Mouse (Mus musculus) erythroid progenitor cell, adult 5-6 weeks (primary cell): ENCODE data around the gene Tmem214. TPM values are rescaled to one million over a fixed set of nuclear protein-coding genes. Genes with fewer than 3 reads are reported as not detected.
A peak's percentile ranks its signal among the peaks of the same experiment; 100 is the strongest.

ENCODE experiments used
- ATAC-seq: replicated peaks from 2 replicates; pipeline ENCODE4 v1.8.0; 2016; ENCODE audit warnings: moderate number of reproducible peaks, mild to moderate bottlenecking, moderate TSS enrichment, inconsistent platforms; ENCODE audit not compliant: poor library complexity, low FRiP score, severe bottlenecking
- total RNA-seq, 2 experiments: library from RNA; stranded (forward) in 1 of 2; stranded (reverse) in 1 of 2; fragments of 150-400 nt in 1 of 2; fragments of 186-747, 209-891 nt in 1 of 2; gene quantifications; 2 replicates each; pipeline versions ENCODE4 v1.2.3 to v1.2.4; 2015 to 2017; ENCODE audit warnings: low replicate concordance in 2 of 2

Tmem214 gene
- total RNA-seq, 2 experiments from 2014 or later = 9.5 to 11.3 TPM

GRCm38 (mm10) chr5:30913060-30913841, 45.4 kb downstream of the Tmem214 start, which contains the start of gene Emilin1:
Emilin1 (plus strand) TSS chr5:30913402.
- no peak for ATAC-seq

- no peak for ATAC-seq
Observed at GRCm38 (mm10) chr5:30914101-30914635, 46.4 kb downstream of the Tmem214 start.

DNA sequence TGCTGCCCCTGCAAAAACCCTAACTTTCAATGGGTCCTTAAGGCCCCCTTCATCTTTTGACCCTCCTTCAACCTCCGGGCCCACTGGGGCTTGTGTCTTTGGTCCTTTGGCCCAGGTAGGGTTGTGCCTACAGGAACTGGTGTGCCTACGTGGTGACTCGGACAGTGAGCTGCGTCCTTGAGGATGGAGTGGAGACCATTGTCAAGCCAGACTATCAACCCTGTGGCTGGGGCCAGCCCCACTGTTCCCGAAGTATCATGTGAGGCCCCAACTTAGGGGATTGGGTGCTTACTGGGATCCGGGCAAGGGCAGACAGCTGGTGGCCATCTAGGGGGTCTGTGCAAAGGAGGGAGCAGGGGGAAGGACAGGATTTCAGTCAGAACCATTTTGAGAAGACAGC, 47.0 kb downstream of the Tmem214 start:
- no peak for ATAC-seq

GRCm38 (mm10) chr5:30915456-30915855, 47.6 kb downstream of the Tmem214 start:
- no peak for ATAC-seq

DNA sequence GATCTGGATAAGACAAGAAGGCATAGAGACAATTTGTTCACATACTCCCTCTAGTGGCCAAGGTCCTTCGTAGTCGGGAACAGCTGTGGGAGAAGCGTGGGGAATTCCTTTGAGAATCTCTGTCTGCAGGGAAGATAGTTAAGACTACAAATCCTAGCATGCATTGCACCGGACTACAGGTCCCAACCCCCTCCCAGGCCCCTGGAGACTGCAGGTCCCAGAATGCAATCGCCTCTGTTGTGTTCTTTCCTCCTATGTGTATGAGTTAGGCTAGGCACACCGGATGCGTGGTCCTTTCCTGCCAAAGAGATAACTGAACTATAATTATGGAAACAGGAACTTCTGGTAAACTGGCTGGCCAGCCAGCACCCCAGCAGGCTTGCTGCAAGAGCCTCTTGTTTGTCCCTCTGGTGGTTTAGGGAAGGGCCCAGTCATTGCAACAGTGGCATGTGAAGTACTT, 48.2 kb downstream of the Tmem214 start:
- ATAC-seq = peak; percentile 60

GRCm38 (mm10) chr5:30916841-30917240, 49.0 kb downstream of the Tmem214 start:
- no peak for ATAC-seq

DNA sequence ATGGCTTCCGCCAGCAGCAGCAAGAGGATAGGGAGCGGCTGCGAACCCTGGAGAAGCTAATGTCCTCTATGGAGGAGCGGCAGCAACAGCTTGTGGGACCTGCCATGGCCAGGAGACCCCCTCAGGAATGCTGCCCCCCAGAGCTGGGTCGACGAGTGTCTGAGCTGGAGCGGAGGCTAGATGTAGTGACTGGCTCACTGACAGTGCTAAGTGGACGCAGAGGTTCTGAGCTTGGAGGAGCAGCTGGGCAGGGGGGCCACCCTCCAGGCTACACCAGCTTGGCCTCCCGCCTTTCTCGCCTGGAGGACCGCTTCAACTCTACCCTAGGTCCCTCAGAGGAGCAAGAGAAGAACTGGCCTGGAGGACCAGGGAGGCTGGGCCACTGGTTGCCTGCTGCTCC, 49.5 kb downstream of the Tmem214 start:
- no peak for ATAC-seq

DNA sequence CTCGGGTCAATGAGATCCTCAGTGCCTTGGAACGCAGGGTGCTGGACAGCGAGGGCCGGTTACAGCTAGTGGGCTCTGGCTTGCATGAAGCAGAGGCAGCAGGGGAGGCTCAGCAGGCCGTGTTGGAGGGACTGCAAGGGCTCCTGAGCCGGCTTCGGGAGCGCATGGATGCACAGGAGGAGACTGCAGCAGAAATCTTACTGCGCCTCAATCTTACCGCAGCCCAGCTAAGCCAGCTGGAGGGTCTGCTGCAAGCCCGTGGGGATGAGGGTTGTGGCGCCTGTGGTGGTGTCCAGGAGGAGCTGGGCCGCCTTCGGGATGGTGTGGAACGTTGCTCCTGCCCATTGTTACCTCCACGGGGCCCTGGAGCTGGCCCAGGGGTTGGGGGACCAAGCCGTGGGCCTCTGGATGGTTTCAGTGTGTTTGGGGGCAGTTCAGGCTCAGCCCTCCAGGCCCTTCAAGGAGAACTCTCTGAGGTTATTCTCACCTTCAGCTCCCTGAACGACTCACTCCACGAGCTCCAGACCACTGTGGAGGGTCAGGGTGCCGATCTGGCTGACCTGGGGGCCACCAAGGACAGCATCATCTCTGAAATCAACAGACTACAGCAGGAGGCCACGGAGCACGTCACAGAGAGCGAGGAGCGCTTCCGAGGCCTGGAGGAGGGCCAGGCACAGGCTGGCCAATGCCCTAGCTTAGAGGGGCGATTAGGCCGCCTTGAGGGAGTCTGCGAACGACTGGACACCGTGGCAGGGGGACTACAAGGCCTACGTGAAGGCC, 50.3 kb downstream of the Tmem214 start:
- no peak for ATAC-seq

DNA sequence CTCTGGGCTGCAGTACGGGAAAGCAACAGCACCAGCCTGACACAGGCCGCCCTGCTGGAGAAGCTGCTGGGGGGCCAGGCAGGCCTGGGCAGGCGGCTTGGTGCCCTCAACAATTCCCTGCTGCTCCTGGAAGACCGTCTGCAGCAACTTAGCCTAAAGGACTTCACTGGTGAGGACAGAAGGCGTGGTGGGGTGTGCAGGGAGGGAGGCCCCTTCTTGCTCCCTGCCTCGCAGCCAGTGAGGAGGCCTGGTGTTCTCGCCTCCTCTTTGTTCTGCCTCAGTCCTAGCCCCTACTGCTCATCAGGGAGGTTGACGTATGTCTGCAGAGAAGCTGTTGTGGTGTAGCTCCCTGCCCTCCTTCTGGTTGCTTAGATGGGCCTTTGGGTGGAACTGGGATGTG, 50.9 kb downstream of the Tmem214 start:
- ATAC-seq = no peak

DNA sequence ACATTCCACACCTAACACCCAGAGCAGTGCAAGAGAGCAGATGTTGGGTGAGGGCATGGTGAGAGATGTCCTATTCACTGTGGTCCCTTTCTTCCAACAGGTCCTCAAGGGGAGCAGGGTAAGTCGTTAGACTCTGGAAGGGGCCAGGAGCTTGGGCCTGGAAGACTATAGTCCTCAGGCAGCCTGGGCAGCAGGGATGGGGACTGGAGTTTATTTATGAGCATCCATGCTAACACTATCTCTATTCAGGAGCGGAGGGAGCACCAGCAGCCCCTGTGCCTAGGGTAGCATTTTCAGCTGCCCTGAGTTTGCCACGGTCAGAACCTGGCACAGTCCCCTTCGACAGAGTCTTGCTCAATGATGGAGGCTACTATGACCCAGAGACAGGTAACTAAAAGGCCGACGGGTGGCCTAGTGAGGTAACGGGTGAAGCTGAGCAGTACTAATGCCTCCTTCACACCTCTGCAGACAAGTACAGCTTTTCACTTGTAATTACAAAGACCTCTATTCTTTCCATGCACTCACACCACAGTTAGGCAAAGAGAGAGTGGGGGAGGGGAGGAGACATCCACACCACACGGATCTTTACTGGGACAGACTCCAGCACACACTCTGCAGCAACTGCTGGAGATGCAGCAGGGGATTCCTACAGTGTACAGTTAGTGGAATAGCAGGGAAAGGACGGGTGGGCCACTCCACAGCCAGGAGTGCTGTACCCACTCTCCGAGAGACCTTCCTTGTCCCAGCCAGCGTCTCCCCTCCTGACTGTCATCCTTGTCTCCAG, 52.2 kb downstream of the Tmem214 start:
- no peak for ATAC-seq

DNA sequence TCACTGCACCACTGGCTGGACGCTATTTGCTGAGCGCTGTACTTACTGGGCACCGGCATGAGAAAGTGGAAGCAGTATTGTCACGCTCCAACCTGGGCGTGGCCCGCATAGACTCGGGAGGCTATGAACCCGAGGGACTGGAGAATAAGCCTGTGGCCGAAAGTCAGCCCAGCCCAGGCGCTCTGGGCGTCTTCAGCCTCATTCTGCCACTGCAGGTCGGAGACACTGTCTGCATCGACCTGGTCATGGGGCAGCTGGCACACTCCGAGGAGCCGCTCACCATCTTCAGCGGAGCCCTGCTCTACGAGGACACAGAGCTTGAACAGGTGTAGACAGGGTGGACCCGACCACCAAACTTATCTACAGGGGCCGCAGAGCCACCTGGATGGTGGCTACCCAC, 52.8 kb downstream of the Tmem214 start:
- no peak for ATAC-seq

- peak; percentile 86 for ATAC-seq
Observed at GRCm38 (mm10) chr5:30921256-30922033, 53.6 kb downstream of the Tmem214 start, which contains the start of gene Khk. Khk (plus strand) TSS chr5:30921431.

- ATAC-seq = no peak
Observed at GRCm38 (mm10) chr5:30922581-30923041, 54.8 kb downstream of the Tmem214 start.

GRCm38 (mm10) chr5:30923119-30923518, 55.3 kb downstream of the Tmem214 start:
- no peak for ATAC-seq

- no peak for ATAC-seq
Observed at GRCm38 (mm10) chr5:30924614-30925013, 56.8 kb downstream of the Tmem214 start.

- ATAC-seq = no peak
Observed at GRCm38 (mm10) chr5:30925217-30925616, 57.4 kb downstream of the Tmem214 start.

DNA sequence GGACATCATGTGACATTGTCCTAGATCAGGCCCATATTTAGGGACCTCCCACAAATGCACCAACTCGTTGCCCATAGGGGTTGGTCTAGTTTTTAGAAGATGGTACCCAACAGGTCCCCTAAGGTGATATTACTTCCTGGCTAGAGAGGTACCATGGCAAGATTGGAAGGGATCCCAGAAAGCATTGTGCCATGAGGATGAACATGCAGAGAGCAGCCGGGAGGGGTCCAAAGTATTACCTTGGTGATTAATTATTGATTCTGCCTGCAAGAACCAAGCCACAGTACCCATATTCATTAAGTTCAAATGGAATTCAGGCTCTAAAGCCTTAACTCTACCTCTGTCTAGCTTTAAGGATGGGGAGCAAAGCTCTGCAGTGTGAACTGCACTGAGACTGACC, 58.3 kb downstream of the Tmem214 start:
- ATAC-seq = no peak

DNA sequence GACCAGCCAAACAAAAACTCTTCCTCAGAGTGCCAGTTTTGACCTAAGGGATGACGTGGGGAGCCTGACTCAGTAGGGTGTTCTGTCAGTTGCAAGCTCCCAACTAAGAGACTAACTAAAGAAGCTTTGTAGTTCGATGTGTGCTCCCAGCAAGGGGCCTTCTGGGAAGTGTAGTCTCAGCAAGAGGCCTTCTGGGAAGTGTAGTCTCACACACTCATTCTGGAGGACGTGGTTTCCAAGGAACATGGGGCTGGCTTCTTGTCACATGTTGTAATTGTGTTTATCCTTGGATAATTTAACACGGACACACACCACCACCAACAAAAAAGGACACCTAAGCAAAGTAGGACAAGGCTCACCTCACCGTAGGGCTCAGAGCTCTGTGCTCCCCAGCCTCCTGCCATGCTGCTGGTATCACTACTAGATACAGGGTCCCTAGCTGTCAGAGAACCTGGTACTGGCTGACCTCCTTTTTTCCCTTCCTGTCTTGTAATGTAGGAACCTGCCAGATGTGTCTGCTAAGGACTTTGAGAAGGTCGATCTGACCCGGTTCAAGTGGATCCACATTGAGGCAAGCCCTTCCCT, 60.2 kb downstream of the Tmem214 start:
- no peak for ATAC-seq
